Mouse (Mus musculus): Measurements from ENCODE around the gene Dennd1a. TPM values are rescaled to one million over a fixed set of nuclear protein-coding genes. Genes with fewer than 3 reads are reported as not detected.

Dennd1a gene
- polyA plus RNA-seq, 1 experiment from 2014 or later: 10.9 TPM

DNA sequence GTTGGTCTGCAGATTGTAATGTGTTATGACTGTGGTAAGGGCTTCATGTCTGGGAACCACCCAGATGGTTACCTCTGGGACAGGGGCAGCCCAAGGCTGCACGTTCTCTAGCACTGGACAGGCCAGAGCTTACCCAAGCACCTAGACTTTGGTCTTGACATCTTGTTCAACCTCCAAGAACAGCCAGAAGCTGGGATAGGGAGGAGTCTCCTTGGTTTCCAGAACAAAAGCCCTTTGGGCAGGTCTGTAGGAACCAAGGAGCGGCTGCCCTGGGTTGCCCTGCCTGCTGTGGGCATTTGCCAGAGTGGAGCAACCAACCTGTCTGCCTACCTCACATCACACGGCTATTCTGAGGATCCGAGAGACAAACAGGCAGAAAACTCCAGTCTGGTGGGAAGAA is 490.1 kb downstream of the Dennd1a start:
- 0 out of 2 replicates have a peak, but pooled peaks cover 6% of the 10 kb centered on the region for H3K36me3 ChIP-seq (ENCODE audit: control insufficient read depth, insufficient read depth, low read length)
- H3K27ac ChIP-seq (replicated peaks; ENCODE audit: low read depth, low read length): no peak overlapping the region
- no peak overlapping the region for H3K4me3 ChIP-seq (ENCODE audit: low read depth, low read length)
- no peak overlapping the region for H3K9ac ChIP-seq (ENCODE audit: low read depth, low read length)
- ATAC-seq (ENCODE audit: low read depth): no peak
- no peak for DNase-seq (ENCODE audit: low spot score)
- no peaks in the 10 kb centered on the region for H3K9me3 ChIP-seq (ENCODE audit: control insufficient read depth, low read length)
- no peak overlapping the region for H3K4me2 ChIP-seq (ENCODE audit: low read depth, low read length)
- H3K4me1 ChIP-seq (ENCODE audit: control insufficient read depth, insufficient read depth, low read length): no peaks in the 10 kb centered on the region
- 76% methylated on average over 4 of the region's 4 CpGs for WGBS
- H3K27me3 ChIP-seq (replicated peaks; ENCODE audit: control insufficient read depth, insufficient read depth, low read length): peaks cover 26% of the 10 kb centered on the region

DNA sequence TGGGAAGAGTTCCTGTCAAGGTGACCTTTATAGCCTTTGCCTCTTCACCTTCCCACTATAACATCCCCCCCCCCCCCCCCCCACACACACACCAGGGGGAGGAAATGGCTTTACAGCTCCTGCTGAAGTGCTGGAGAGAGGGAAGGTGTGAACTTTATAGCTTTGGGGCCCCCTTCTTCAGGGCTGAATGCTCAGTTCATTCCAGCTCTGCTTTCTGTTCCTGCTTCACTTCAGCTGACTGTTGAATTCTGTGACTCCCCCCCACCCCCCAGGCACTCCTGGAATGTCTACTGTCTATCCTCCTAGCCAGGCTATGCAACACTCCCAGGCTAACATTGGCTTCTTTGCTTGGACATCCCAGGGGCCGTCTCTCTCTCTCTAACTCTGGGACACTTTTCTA is 491.2 kb downstream of the Dennd1a start:
- 0 out of 2 replicates have a peak, but pooled peaks cover 4% of the 10 kb centered on the region for H3K36me3 ChIP-seq (ENCODE audit: control insufficient read depth, insufficient read depth, low read length)
- peaks cover 26% of the 10 kb centered on the region for H3K27me3 ChIP-seq (replicated peaks; ENCODE audit: control insufficient read depth, insufficient read depth, low read length)
- H3K9ac ChIP-seq (ENCODE audit: low read depth, low read length): no peak overlapping the region
- DNase-seq (ENCODE audit: low spot score) (no peak), ATAC-seq (ENCODE audit: low read depth) (no peak)
- H3K4me3 ChIP-seq (ENCODE audit: low read depth, low read length): no peak overlapping the region
- no peaks in the 10 kb centered on the region for H3K9me3 ChIP-seq (ENCODE audit: control insufficient read depth, low read length)
- WGBS: 50% methylated on average over 1 of the region's 1 CpGs
- no peak overlapping the region for H3K27ac ChIP-seq (replicated peaks; ENCODE audit: low read depth, low read length)
- no peak overlapping the region for H3K4me2 ChIP-seq (ENCODE audit: low read depth, low read length)
- H3K4me1 ChIP-seq (ENCODE audit: control insufficient read depth, insufficient read depth, low read length): no peaks in the 10 kb centered on the region

DNA sequence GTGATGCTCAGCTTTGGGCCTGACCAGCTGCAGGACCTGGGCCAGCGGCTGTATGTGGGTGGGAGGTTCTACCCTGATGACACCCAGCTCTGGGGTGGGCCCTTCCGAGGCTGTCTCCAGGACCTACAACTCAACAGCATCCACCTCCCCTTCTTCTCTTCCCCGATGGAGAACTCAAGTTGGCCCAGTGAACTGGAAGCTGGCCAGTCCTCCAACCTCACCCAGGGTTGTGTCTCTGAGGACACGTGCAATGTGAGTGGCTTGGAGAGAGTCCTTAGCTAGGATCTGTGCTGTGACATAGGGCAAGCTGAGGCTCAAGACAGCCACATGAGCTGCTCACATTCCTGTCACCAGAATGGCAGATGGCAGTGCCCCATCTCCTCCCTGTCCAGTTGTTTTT is 495.9 kb downstream of the Dennd1a start:
- Histone ChIP-seq H3K4me3 (ENCODE audit: low read depth, low read length) (no peak overlapping the region), H3K27ac (replicated peaks; ENCODE audit: low read depth, low read length) (no peak overlapping the region), H3K27me3 (replicated peaks; ENCODE audit: control insufficient read depth, insufficient read depth, low read length) (peaks cover 40% of the 10 kb centered on the region), H3K9ac (ENCODE audit: low read depth, low read length) (no peak overlapping the region), H3K4me1 (ENCODE audit: control insufficient read depth, insufficient read depth, low read length) (no peaks in the 10 kb centered on the region), H3K4me2 (ENCODE audit: low read depth, low read length) (no peak overlapping the region), H3K9me3 (ENCODE audit: control insufficient read depth, low read length) (no peaks in the 10 kb centered on the region), H3K36me3 (ENCODE audit: control insufficient read depth, insufficient read depth, low read length) (no peaks in the 10 kb centered on the region)
- DNase-seq (ENCODE audit: low spot score) (no peak), ATAC-seq (ENCODE audit: low read depth) (no peak)
- WGBS: 91% methylated on average over 4 of the region's 4 CpGs

DNA sequence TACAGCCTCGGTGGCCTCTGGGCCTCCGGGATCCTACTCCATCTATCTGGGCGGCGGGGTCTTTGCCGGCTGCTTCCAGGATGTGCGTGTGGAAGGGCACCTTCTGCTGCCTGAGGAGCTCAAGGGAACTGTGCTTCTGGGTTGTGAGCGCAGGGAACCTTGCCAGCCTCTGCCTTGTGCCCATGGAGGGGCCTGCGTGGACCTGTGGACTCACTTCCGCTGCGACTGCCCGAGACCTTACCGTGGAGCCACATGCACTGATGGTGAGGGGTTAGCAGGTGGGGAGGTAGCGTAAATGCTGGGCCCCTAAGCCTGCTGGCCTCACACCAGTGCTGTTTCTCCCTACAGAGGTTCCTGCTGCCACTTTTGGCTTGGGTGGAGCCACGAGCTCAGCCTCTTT is 496.5 kb downstream of the Dennd1a start:
- WGBS: 90% methylated on average over 14 of the region's 14 CpGs
- Histone ChIP-seq H3K9me3 (ENCODE audit: control insufficient read depth, low read length) (no peaks in the 10 kb centered on the region), H3K4me3 (ENCODE audit: low read depth, low read length) (no peak overlapping the region), H3K27me3 (replicated peaks; ENCODE audit: control insufficient read depth, insufficient read depth, low read length) (peaks cover 43% of the 10 kb centered on the region), H3K9ac (ENCODE audit: low read depth, low read length) (no peak overlapping the region), H3K36me3 (ENCODE audit: control insufficient read depth, insufficient read depth, low read length) (no peaks in the 10 kb centered on the region), H3K27ac (replicated peaks; ENCODE audit: low read depth, low read length) (no peak overlapping the region), H3K4me2 (ENCODE audit: low read depth, low read length) (no peak overlapping the region), H3K4me1 (ENCODE audit: control insufficient read depth, insufficient read depth, low read length) (no peaks in the 10 kb centered on the region)
- no peak for DNase-seq (ENCODE audit: low spot score)
- ATAC-seq (ENCODE audit: low read depth): no peak

DNA sequence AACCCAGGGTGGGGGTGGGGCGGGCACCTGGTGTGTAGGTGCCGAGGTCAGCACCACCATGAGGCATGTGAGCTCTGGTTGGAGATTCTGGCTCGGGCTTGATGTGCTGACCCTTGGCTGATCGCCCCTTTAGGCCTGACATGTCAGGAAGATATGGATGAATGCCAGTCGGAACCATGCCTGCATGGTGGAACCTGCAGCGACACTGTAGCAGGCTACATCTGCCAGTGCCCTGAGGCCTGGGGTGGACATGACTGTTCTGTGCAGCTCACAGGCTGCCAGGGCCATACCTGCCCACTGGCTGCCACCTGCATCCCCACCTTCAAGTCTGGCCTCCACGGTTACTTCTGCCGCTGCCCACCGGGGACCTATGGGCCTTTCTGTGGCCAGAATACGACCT is 497.2 kb downstream of the Dennd1a start:
- WGBS: 85% methylated on average over 8 of the region's 10 CpGs

DNA sequence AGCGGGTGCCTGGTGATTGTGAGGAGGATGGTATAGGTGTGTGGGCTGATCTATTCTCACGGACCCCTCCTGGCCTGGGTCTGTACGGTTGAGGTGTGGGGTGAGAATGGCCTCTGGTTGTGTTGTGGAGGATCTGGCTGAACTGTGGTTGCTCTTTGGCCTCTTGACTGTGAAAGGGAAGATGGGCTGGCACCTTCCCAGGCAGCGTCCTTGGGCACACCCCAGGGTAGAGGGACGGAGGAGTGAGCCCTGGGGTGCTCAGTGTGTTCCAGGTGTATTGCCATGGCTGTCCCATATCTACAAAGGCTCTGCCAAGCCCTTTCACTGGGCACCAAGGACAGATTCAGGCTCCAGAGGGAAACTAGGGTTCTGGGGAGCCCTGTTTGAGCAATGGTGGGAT is 498.2 kb downstream of the Dennd1a start:
- peaks cover 33% of the 10 kb centered on the region for H3K27me3 ChIP-seq (replicated peaks; ENCODE audit: control insufficient read depth, insufficient read depth, low read length)
- no peaks in the 10 kb centered on the region for H3K36me3 ChIP-seq (ENCODE audit: control insufficient read depth, insufficient read depth, low read length)
- DNase-seq (ENCODE audit: low spot score) (no peak), ATAC-seq (ENCODE audit: low read depth) (no peak)
- H3K4me3 ChIP-seq (ENCODE audit: low read depth, low read length): no peak overlapping the region
- H3K4me1 ChIP-seq (ENCODE audit: control insufficient read depth, insufficient read depth, low read length): no peaks in the 10 kb centered on the region
- no peaks in the 10 kb centered on the region for H3K9me3 ChIP-seq (ENCODE audit: control insufficient read depth, low read length)
- H3K9ac ChIP-seq (ENCODE audit: low read depth, low read length): no peak overlapping the region
- WGBS: 86% methylated on average over 5 of the region's 5 CpGs
- H3K4me2 ChIP-seq (ENCODE audit: low read depth, low read length): no peak overlapping the region
- H3K27ac ChIP-seq (replicated peaks; ENCODE audit: low read depth, low read length): no peak overlapping the region

More for the DNA sequence above, 497.2 kb downstream of the Dennd1a start:
- Histone ChIP-seq H3K9ac (ENCODE audit: low read depth, low read length) (no peak overlapping the region), H3K4me2 (ENCODE audit: low read depth, low read length) (no peak overlapping the region), H3K27ac (replicated peaks; ENCODE audit: low read depth, low read length) (no peak overlapping the region), H3K4me3 (ENCODE audit: low read depth, low read length) (no peak overlapping the region), H3K27me3 (replicated peaks; ENCODE audit: control insufficient read depth, insufficient read depth, low read length) (peaks cover 41% of the 10 kb centered on the region), H3K4me1 (ENCODE audit: control insufficient read depth, insufficient read depth, low read length) (no peaks in the 10 kb centered on the region), H3K36me3 (ENCODE audit: control insufficient read depth, insufficient read depth, low read length) (no peaks in the 10 kb centered on the region), H3K9me3 (ENCODE audit: control insufficient read depth, low read length) (no peaks in the 10 kb centered on the region)
- ATAC-seq (ENCODE audit: low read depth) (no peak), DNase-seq (ENCODE audit: low spot score) (no peak)

DNA sequence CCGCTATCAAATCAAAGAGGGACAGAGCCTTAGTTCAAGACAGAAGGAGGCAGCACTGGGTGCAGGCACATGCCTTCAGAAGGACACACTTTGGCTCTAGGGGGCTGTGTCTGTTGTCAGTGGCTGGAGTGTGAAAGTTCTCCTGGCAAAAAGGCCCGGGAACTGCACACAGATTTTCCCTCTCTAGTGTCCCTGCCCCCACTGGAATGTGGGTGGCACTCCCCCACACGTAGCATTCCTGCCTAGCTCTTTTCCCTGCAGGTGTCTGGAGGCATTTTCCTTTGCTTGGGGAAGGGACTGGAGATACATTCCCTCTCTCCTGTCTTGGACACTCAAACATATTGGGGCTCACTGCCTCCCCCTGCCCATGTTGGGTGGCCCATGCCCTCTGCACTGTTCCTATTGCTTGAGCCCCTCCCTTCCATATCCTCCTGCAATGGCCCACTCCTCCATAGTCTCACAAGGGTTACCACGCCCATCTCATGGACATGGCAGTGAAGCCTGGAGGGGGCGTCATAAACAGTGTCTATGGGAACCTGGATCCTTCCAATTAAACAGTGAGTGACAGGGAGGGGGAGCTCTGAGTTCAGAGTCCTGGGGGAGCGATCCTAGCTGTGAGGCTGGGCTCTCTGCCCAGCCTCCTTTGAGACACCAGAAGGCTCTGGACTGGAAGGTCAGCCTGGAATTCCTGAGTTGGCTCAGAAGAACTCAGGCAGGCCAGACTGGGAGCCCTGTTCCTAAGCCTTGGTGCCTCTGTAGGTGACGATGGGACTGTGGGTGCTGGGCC is 498.8 kb downstream of the Dennd1a start:
- H3K27ac ChIP-seq (replicated peaks; ENCODE audit: low read depth, low read length): no peak overlapping the region
- H3K27me3 ChIP-seq (replicated peaks; ENCODE audit: control insufficient read depth, insufficient read depth, low read length): peaks cover 28% of the 10 kb centered on the region

DNA sequence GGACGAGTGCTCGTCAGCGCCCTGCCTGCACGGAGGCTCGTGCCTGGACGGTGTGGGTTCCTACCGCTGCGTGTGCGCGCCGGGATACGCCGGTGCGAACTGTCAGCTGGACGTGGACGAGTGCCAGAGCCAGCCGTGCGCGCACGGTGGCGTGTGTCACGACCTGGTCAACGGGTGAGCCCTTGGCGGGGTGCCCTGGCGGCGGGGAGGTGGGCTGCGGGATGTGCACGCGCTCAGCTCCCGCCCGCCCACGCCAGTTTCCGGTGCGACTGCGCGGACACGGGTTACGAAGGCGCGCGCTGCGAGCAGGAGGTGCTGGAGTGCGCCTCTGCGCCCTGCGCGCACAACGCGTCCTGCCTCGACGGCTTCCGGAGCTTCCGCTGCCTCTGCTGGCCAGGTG is 500.7 kb downstream of the Dennd1a start:
- H3K27me3 ChIP-seq (replicated peaks; ENCODE audit: control insufficient read depth, insufficient read depth, low read length): peaks cover 17% of the 10 kb centered on the region
- peak overlapping the region; percentile 68 for H3K4me2 ChIP-seq (ENCODE audit: low read depth, low read length)
- H3K9ac ChIP-seq (ENCODE audit: low read depth, low read length): peak overlapping the region; percentile 54
- H3K9me3 ChIP-seq (ENCODE audit: control insufficient read depth, low read length): no peaks in the 10 kb centered on the region
- peaks cover 3% of the 10 kb centered on the region; the same call in 1 of the 2 replicates for H3K4me1 ChIP-seq (ENCODE audit: control insufficient read depth, insufficient read depth, low read length)
- peak overlapping the region; percentile 40 for H3K4me3 ChIP-seq (ENCODE audit: low read depth, low read length)
- H3K27ac ChIP-seq (replicated peaks; ENCODE audit: low read depth, low read length): no peak overlapping the region
- WGBS: 2% methylated on average over 23 of the region's 52 CpGs
- peak; percentile 5; the same call in 1 of the 2 replicates for ATAC-seq (ENCODE audit: low read depth)
- H3K36me3 ChIP-seq (ENCODE audit: control insufficient read depth, insufficient read depth, low read length): no peaks in the 10 kb centered on the region
- no peak for DNase-seq (ENCODE audit: low spot score)

More for the DNA sequence above, 498.8 kb downstream of the Dennd1a start:
- DNase-seq (ENCODE audit: low spot score) (no peak), ATAC-seq (ENCODE audit: low read depth) (no peak; the same call in 1 of the 2 replicates)
- 66% methylated on average over 7 of the region's 7 CpGs for WGBS
- Histone ChIP-seq H3K9me3 (ENCODE audit: control insufficient read depth, low read length) (no peaks in the 10 kb centered on the region), H3K4me3 (ENCODE audit: low read depth, low read length) (no peak overlapping the region), H3K4me2 (ENCODE audit: low read depth, low read length) (no peak overlapping the region), H3K4me1 (ENCODE audit: control insufficient read depth, insufficient read depth, low read length) (no peaks in the 10 kb centered on the region), H3K9ac (ENCODE audit: low read depth, low read length) (no peak overlapping the region), H3K36me3 (ENCODE audit: control insufficient read depth, insufficient read depth, low read length) (no peaks in the 10 kb centered on the region)

DNA sequence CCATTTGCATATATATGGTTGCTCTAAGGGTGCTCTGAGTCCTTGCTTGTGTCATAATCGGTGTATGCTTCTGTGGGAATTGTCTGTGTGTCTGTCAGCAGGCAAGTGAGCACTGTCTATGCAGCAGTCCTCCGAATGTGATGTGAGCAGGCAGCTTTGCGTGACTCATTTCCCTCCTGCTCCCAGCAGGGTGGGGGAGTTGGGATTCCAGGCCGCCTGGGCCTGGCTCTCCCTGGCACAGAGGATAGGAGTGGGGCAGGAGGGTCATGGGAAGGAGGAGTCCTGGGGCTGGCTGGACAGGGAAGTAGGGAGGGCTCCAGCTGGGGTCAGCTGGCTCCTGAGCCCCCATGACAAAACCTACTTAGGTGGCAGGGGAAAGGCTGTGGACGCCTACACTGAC is 502.7 kb downstream of the Dennd1a start:
- Histone ChIP-seq H3K4me2 (ENCODE audit: low read depth, low read length) (no peak overlapping the region), H3K4me3 (ENCODE audit: low read depth, low read length) (no peak overlapping the region), H3K9ac (ENCODE audit: low read depth, low read length) (no peak overlapping the region), H3K9me3 (ENCODE audit: control insufficient read depth, low read length) (no peaks in the 10 kb centered on the region), H3K4me1 (ENCODE audit: control insufficient read depth, insufficient read depth, low read length) (peaks cover 9% of the 10 kb centered on the region), H3K27me3 (replicated peaks; ENCODE audit: control insufficient read depth, insufficient read depth, low read length) (peaks cover 17% of the 10 kb centered on the region), H3K36me3 (ENCODE audit: control insufficient read depth, insufficient read depth, low read length) (no peaks in the 10 kb centered on the region), H3K27ac (replicated peaks; ENCODE audit: low read depth, low read length) (no peak overlapping the region)
- no peak for DNase-seq (ENCODE audit: low spot score)
- WGBS: 59% methylated on average over 5 of the region's 5 CpGs
- ATAC-seq (ENCODE audit: low read depth): no peak
